In the genomic region with DNA sequence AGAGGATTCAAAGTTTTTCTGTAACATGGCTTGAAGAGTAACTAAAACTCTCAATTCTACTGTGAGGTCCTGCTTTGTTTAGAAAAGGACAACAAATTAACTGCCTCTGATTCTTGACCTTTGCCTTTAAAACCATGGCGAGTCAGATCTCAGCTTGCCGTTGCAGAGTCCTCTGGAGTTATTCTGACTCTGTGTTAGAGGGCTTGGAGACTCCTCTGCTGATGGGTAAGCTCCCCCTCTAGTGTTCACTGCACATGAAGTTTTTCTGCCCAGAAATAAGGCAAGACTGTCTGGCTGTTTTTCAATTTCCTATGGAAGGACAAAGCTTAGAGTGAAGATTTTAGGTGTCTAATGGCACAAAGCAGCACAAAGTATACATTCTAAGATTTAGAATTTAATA, we compare ENCODE assay signal across 10 mouse cellular contexts.
A peak's percentile ranks its signal among the peaks of the same experiment; 100 is the strongest.
DNase-seq lines count a peak whose midpoint lies in the region; ATAC-seq and TF ChIP-seq lines count a peak whose summit lies in the region.
"Had no signal": no experiment of that assay in that cellular context is flagged by ENCODE, and none has a peak within 500 bp of the region (broad histone marks: within the 10 kb centered on the region; RNA-seq: fewer than 3 reads in every experiment).

No protein-coding gene starts in this region.

- H3K9ac ChIP-seq in heart, embryonic 11.5 days (ENCODE audit: low read depth, low read length): no peak overlapping the region
- H3K9ac ChIP-seq: liver, embryonic 15.5 days had no signal

- H3K27ac ChIP-seq in heart, embryonic 11.5 days (ENCODE audit: low read depth, low read length): no peak overlapping the region
- H3K27ac ChIP-seq in cortical plate, adult 2 months (ENCODE audit: insufficient read depth, low read length): no peak overlapping the region
- H3K27ac ChIP-seq: liver, embryonic 15.5 days had no signal

- peak; percentile 2 for DNase-seq in heart, adult 8-10 months (ENCODE audit: low spot score)
- peak; percentile 4 for DNase-seq in 416B (ENCODE audit: low read depth)
- DNase-seq in kidney, postnatal 10 days: peak; percentile 25
- no peak for DNase-seq in spleen, postnatal 10 days (ENCODE audit: low spot score in 2 of 2)
- DNase-seq in gastrocnemius, postnatal 36 days: no peak
- no peak for DNase-seq in c-Kit-positive CD71-positive TER-119-positive erythroid progenitor cells, embryonic 14.5 days (ENCODE audit: low spot score)

- TF ChIP-seq CTCF in cortical plate, adult 2 months (IDR thresholded peaks at IDR 0.05; ENCODE audit: extremely low read depth, insufficient read depth, low read length): peak; percentile 47; the same call in 1 of the 2 replicates

- H3K36me3 ChIP-seq in heart, embryonic 11.5 days (ENCODE audit: control insufficient read depth, insufficient read depth, low read length): no peaks in the 10 kb centered on the region
- H3K36me3 ChIP-seq: G1E; liver, embryonic 15.5 days had no signal

- intact Hi-C loops in gastrocnemius, postnatal 36 days (cut with DNase I): no loop called here

- no peak for ATAC-seq in heart, embryonic 11.5 days (replicated peaks; ENCODE audit: insufficient number of reproducible peaks, low FRiP score, low TSS enrichment)

- H3K4me2 ChIP-seq in heart, embryonic 11.5 days: no peak overlapping the region
- H3K4me2 ChIP-seq: liver, embryonic 15.5 days had no signal

- H3K4me1 ChIP-seq in heart, embryonic 11.5 days (ENCODE audit: control insufficient read depth, insufficient read depth, low read length): no peaks in the 10 kb centered on the region
- no peaks in the 10 kb centered on the region for H3K4me1 ChIP-seq in cortical plate, adult 2 months (ENCODE audit: control insufficient read depth, insufficient read depth, low read length)
- H3K4me1 ChIP-seq: liver, embryonic 15.5 days had no signal

- no peak for TF ChIP-seq POLR2A in cortical plate, adult 2 months (IDR thresholded peaks at IDR 0.05; ENCODE audit: extremely low read depth, insufficient read depth, low read length)

- 5% methylated on average over 2 of the region's 2 CpGs for WGBS in heart, embryonic 11.5 days (ENCODE audit: insufficient replicate concordance)

- no peaks in the 10 kb centered on the region for H3K27me3 ChIP-seq in heart, embryonic 11.5 days (ENCODE audit: control insufficient read depth, insufficient read depth, low read length)
- H3K27me3 ChIP-seq: liver, embryonic 15.5 days had no signal

- H3K9me3 ChIP-seq in heart, embryonic 11.5 days (replicated peaks; ENCODE audit: control insufficient read depth, low read length): no peaks in the 10 kb centered on the region
- H3K9me3 ChIP-seq: G1E; liver, embryonic 15.5 days had no signal

- no peak overlapping the region for H3K4me3 ChIP-seq in heart, embryonic 11.5 days (ENCODE audit: low read depth, low read length)
- no peak overlapping the region for H3K4me3 ChIP-seq in cortical plate, adult 2 months (ENCODE audit: insufficient read depth, low read length)
- H3K4me3 ChIP-seq: liver, embryonic 15.5 days had no signal

Comparison
In these comparisons a context has a peak if more than half of its experiments do, and no peak if none do; other contexts are left out.
1. DNase-seq: peak in heart, adult 8-10 months (single experiment), 416B (single experiment) and kidney, postnatal 10 days (single experiment); none in spleen, postnatal 10 days (0 of 2), gastrocnemius, postnatal 36 days (0 of 2) and c-Kit-positive CD71-positive TER-119-positive erythroid progenitor cells, embryonic 14.5 days (single experiment).